Mouse (Mus musculus): ENCODE results near the gene Wnt4. TPM values are rescaled to one million over a fixed set of nuclear protein-coding genes. Genes with fewer than 3 reads are reported as not detected.

Gene Wnt4
- total RNA-seq (2015; ENCODE audit: low replicate concordance) = not detected in 2 replicates
- not detected in 2 replicates for total RNA-seq (2017; ENCODE audit: low replicate concordance)

DNA sequence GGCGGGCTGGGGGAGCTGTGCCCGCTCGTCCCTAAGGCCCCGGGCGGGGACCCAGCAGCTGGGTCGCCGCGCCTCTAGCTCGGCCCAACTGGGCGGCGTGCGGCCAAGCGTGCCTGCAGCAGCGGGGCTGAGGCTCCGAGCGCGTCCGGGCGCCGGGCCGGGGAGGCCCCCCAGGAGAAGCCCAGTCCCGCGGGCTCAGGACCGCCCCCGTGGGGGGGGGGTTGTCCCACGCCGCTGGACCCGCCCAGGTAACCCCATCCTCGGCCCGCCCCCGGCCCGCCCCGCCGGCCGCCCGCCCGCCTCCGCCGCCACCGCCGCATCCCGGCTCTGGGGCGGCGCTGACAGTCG lies at the start of gene Wnt4:
Wnt4 (plus strand) TSS at position 324 of the 348 bp plus-strand sequence.
- ATAC-seq (replicated peaks; ENCODE audit: low FRiP score, poor library complexity, severe bottlenecking) = no peak

- ATAC-seq (replicated peaks; ENCODE audit: low FRiP score, poor library complexity, severe bottlenecking) = no peak
Measured at GRCm38 (mm10) chr4:137228566-137229115, 48.6 kb upstream of the Wnt4 start.

- no peak for ATAC-seq (replicated peaks; ENCODE audit: low FRiP score, poor library complexity, severe bottlenecking)
Measured at GRCm38 (mm10) chr4:137231494-137232470, 45.5 kb upstream of the Wnt4 start.

- ATAC-seq (replicated peaks; ENCODE audit: low FRiP score, poor library complexity, severe bottlenecking) = no peak
Measured at GRCm38 (mm10) chr4:137233632-137234031, 43.7 kb upstream of the Wnt4 start.

GRCm38 (mm10) chr4:137234444-137234843 lies 42.8 kb upstream of the Wnt4 start:
- no peak for ATAC-seq (replicated peaks; ENCODE audit: low FRiP score, poor library complexity, severe bottlenecking)

DNA sequence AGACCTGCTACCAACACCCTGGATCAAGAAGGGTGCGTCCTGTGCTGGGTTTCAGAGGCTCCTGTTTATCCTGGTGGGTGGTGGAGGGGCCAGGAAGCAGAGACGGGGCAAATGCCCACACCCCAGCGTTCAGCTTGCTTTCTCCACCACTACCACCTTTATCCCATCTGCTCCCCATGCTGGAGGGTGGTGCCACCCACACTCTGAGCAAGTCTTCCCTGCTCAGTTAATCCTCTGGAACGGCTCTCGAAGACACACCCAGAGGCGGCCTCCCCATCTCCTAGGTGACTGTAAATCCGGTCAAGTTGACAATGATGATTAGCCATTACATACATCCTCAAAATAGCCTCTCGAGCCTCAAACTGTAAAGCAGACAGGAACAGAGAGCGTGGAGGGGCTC lies 41.9 kb upstream of the Wnt4 start:
- ATAC-seq (replicated peaks; ENCODE audit: low FRiP score, poor library complexity, severe bottlenecking) = no peak

- no peak for ATAC-seq (replicated peaks; ENCODE audit: low FRiP score, poor library complexity, severe bottlenecking)
Measured at GRCm38 (mm10) chr4:137244883-137245282, 32.4 kb upstream of the Wnt4 start.

DNA sequence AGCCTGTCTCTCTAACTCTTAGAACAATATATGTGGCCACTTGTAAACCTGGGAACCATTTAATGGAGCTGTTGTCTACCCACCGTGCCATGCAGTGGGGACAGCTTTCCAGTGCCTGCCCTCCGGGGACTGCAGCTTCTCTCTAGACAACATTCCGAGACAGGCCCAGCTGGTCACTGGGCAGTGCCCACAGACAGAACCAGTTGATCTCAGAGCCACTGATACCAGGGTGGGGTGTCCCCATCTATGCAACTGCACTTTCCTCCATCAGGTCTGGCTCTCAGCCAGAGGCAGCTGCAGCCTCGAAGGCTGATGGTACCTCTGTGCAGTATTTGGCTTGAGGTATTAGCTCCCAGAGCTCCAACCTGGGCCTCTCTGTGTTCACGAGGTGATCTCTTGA lies 27.0 kb upstream of the Wnt4 start:
- ATAC-seq (replicated peaks; ENCODE audit: low FRiP score, poor library complexity, severe bottlenecking) = no peak

GRCm38 (mm10) chr4:137250849-137251248 lies 26.4 kb upstream of the Wnt4 start:
- no peak for ATAC-seq (replicated peaks; ENCODE audit: low FRiP score, poor library complexity, severe bottlenecking)

GRCm38 (mm10) chr4:137253601-137254000 lies 23.7 kb upstream of the Wnt4 start:
- no peak for ATAC-seq (replicated peaks; ENCODE audit: low FRiP score, poor library complexity, severe bottlenecking)

- ATAC-seq (replicated peaks; ENCODE audit: low FRiP score, poor library complexity, severe bottlenecking) = no peak
Measured at GRCm38 (mm10) chr4:137254206-137254976, 22.9 kb upstream of the Wnt4 start.

DNA sequence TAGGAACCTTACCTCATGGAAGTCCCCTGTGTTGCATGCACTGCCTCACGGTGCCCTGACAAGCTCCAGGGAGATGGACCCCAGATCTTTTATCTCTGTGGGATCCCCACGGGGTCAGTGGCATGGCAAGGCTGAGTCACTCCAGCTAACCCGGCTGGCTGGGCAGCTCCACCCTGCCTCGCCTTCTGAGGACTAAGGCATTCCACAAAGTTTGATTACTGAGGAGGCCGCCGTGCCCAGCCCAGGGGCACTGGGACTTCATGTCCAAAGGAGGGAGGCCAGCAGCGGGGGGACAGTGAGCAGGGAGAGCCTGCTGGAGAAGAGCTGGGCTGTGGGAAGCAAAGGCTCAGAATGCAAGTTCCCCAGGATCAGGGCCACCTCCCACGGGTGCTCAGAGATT lies 21.7 kb upstream of the Wnt4 start:
- no peak for ATAC-seq (replicated peaks; ENCODE audit: low FRiP score, poor library complexity, severe bottlenecking)

DNA sequence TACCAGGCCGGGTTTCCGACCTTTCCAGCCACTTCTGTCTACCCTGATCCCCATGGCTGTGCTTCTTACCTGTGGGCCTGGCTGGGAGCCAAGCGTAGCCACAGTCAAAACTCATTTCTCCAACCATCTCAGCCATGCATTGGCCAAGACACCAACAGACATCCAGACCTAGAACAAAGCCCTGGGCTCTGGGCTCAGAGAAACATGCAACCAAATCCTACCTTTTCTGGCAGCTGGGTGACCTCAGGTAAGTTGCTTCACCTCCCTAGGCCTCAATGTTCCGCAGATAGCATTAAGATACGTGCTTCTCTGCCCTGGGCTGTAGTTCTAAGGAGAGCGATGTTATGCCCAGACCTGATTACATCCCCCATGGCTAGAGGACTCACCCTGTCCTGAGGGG lies 15.5 kb upstream of the Wnt4 start:
- ATAC-seq (replicated peaks; ENCODE audit: low FRiP score, poor library complexity, severe bottlenecking) = no peak

GRCm38 (mm10) chr4:137264066-137264465 lies 13.2 kb upstream of the Wnt4 start:
- no peak for ATAC-seq (replicated peaks; ENCODE audit: low FRiP score, poor library complexity, severe bottlenecking)

- ATAC-seq (replicated peaks; ENCODE audit: low FRiP score, poor library complexity, severe bottlenecking) = no peak
Measured at GRCm38 (mm10) chr4:137265116-137265515, 12.2 kb upstream of the Wnt4 start.

DNA sequence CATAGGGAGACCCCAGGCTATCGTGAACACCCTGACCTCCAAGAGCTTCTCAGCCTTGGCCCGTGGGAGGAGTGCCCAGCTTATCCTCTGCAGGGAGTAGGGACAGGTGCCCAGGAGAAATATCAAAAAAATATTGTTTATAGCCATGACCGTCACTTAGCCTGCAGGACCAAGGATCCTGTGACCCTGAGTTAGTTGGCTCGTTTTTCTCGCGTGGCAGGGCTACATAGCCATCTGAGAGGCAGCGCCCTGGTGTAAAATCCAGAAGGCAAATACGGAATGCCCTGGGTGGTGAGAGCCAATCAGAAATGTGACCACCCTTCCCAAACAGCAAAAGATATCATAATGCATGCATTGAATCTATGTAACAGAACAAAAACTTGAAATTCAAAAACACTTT lies 8.7 kb upstream of the Wnt4 start:
- ATAC-seq (replicated peaks; ENCODE audit: low FRiP score, poor library complexity, severe bottlenecking) = no peak

GRCm38 (mm10) chr4:137271856-137272255 lies 5.4 kb upstream of the Wnt4 start:
- ATAC-seq (replicated peaks; ENCODE audit: low FRiP score, poor library complexity, severe bottlenecking) = no peak

GRCm38 (mm10) chr4:137274304-137274703 lies 3.0 kb upstream of the Wnt4 start:
- no peak for ATAC-seq (replicated peaks; ENCODE audit: low FRiP score, poor library complexity, severe bottlenecking)

GRCm38 (mm10) chr4:137276443-137277165 lies 685 bp upstream of the Wnt4 start:
- no peak for ATAC-seq (replicated peaks; ENCODE audit: low FRiP score, poor library complexity, severe bottlenecking)

GRCm38 (mm10) chr4:137277600-137278143 lies 383 bp downstream of the Wnt4 start:
- ATAC-seq (replicated peaks; ENCODE audit: low FRiP score, poor library complexity, severe bottlenecking) = no peak
